Mouse (Mus musculus): ENCODE measurements around the gene Tyr. TPM values are rescaled to one million over a fixed set of nuclear protein-coding genes. Genes with fewer than 3 reads are reported as not detected.
"Not testable (repeated sequence)": the region's sequence is repeated elsewhere in the genome, so short reads cannot be mapped to it uniquely, and the experiment has no call there.

The Tyr gene
- 0.02 and 0.03 TPM in 2 replicates for polyA plus RNA-seq (2015; fragmentation: Nextera tagmentation; extraction: Ambion mirVana)

DNA sequence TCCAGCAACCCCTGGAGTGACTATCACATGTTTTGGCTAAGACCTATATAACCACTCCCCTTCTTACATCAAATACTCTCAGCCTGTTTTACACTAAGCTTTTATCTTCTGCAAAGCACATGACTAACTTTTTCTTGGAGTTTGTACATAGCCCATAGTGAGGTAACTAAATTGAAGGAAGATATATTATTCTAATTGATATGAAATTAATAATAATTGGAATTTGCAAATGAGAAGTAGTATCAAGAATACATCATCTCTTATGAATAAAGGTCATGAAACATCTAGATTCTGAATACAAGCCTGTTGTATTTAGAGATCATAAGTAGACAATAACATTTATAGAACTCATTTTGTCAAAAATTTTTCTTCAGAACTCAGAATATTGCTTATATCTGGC is at the start of gene Tyr:
Tyr (minus strand) TSS at position 101 of the 400 bp plus-strand sequence.
- no peaks in the 10 kb centered on the region for H3K9me3 ChIP-seq (replicated peaks)
- H3K4me3 ChIP-seq (replicated peaks) = no peak within 1 kb of the TSS
- H3K27me3 ChIP-seq = no peaks in the 10 kb centered on the region
- DNase-seq (no peak), ATAC-seq (ENCODE audit: low read depth) (no peak)
- no peak within 1 kb of the TSS for H3K9ac ChIP-seq
- no peaks in the 10 kb centered on the region for H3K4me1 ChIP-seq (replicated peaks)
- H3K4me2 ChIP-seq = no peak within 1 kb of the TSS
- no peak within 1 kb of the TSS for H3K27ac ChIP-seq
- no peaks in the 10 kb centered on the region for H3K36me3 ChIP-seq

DNA sequence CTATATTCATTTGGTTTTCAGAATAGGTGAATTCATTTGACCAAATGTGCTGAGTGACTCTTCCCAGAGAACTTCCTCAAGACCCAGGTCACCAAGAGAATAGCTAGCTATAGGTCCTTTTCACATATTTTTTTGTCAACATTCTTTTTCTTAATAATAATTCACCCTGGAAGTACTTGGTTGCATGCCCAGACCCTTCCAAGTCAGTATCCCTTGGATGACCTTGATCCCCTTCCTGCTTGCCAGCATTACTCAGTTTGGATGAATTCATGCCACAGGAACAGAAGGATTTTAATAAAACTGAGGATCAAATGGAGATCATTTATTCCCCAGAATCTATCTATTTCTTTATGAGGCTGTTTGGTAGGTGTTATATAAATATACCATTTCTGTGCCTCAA is 45.7 kb upstream of the Tyr start:
- Histone ChIP-seq H3K9me3 (replicated peaks) (no peaks in the 10 kb centered on the region), H3K4me2 (no peak overlapping the region), H3K27ac (no peak overlapping the region), H3K27me3 (no peaks in the 10 kb centered on the region), H3K4me1 (replicated peaks) (no peaks in the 10 kb centered on the region), H3K36me3 (no peaks in the 10 kb centered on the region), H3K4me3 (replicated peaks) (no peak overlapping the region), H3K9ac (no peak overlapping the region)
- no peak for DNase-seq
- ATAC-seq (ENCODE audit: low read depth) = no peak

DNA sequence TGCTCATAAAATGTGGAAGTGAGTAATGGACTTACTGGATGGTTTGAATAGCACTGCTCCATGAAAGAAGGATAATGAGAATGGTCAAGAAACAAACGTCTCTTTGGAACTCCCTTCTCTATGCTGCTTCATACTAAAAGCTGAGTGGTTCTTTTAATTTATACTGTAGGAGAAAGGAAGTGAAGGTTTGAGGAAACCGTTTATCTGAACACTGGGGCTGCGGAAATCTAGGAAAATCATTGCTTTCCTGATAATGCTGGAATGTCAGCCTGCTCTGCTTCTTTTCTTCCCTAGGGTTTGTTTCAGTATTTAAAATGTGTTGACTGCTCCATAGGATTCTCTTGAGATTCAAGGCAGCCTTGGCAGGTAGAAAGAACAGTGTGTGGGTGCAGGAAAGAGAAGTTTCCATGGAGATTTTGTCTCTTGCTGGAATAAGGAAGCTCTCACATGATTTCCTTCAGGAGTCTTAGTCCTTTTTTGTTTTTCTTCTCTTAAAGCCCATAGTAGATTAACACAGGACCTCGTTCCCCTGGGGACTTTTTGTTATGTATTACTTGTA is 891 bp upstream of the Tyr start:
- WGBS (ENCODE audit: insufficient replicate concordance) = 12% methylated on average over 4 of the region's 4 CpGs
- Histone ChIP-seq H3K4me3 (replicated peaks) (no peak overlapping the region), H3K9ac (no peak overlapping the region), H3K36me3 (no peaks in the 10 kb centered on the region), H3K4me2 (no peak overlapping the region), H3K9me3 (replicated peaks) (no peaks in the 10 kb centered on the region), H3K27me3 (no peaks in the 10 kb centered on the region), H3K4me1 (replicated peaks) (no peaks in the 10 kb centered on the region), H3K27ac (no peak overlapping the region)
- no peak for DNase-seq
- no peak for ATAC-seq (ENCODE audit: low read depth)

DNA sequence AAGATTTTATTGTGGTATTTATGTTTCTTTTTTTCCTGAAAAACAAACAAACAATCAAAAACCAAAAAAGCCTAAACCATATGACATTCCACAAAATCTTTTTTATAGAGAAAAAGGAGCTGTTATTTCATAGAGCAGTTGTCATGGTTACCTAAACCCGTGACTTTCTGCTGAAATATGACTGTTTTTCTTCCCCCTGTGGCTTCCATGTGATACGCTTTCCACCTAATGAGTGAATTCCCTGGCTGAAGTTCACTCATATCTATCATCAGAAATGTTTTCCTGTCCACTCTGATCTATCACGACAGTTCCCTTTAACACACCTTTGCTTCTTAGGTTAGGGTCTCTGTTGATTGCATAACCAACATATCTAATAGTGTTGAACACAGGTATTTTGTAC is 5.3 kb downstream of the Tyr start:
- Histone ChIP-seq H3K36me3 (no peaks in the 10 kb centered on the region), H3K4me3 (replicated peaks) (no peak overlapping the region), H3K27me3 (no peaks in the 10 kb centered on the region), H3K9ac (no peak overlapping the region), H3K4me1 (replicated peaks) (no peaks in the 10 kb centered on the region), H3K4me2 (no peak overlapping the region), H3K9me3 (replicated peaks) (no peaks in the 10 kb centered on the region), H3K27ac (no peak overlapping the region)
- 51% methylated on average over 3 of the region's 3 CpGs for whole genome bisulfite sequencing (ENCODE audit: insufficient replicate concordance)
- ATAC-seq (ENCODE audit: low read depth) = no peak
- DNase-seq = no peak

DNA sequence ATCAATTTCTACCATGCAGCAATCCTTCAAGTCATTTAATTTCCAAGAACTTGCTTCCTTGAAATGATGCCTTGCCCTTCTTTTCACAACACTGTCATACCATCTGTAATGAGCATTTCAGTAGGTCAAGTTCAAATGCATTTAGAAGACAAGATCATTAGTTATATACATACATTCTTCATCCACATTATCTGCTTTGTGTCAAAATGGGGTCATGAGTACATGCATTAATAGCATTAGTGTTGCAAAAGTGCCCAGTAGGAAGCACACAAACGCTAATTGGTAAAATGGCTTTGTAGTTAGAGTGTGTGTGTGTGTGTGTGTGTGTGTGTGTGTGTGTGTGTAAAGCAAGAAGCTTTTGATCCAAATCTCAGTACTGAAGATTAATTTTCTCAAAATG is 80.0 kb downstream of the Tyr start:
- DNase-seq (no peak), ATAC-seq (ENCODE audit: low read depth) (no peak)
- no peaks in the 10 kb centered on the region for H3K4me1 ChIP-seq (replicated peaks)
- no peak overlapping the region for H3K9ac ChIP-seq
- no peak overlapping the region for H3K27ac ChIP-seq
- no peaks in the 10 kb centered on the region for H3K36me3 ChIP-seq
- H3K9me3 ChIP-seq (replicated peaks) = no peaks in the 10 kb centered on the region
- H3K4me2 ChIP-seq = no peak overlapping the region
- no peaks in the 10 kb centered on the region for H3K27me3 ChIP-seq
- no peak overlapping the region for H3K4me3 ChIP-seq (replicated peaks)
- 40% methylated on average over 1 of the region's 1 CpGs for WGBS (ENCODE audit: insufficient replicate concordance)

DNA sequence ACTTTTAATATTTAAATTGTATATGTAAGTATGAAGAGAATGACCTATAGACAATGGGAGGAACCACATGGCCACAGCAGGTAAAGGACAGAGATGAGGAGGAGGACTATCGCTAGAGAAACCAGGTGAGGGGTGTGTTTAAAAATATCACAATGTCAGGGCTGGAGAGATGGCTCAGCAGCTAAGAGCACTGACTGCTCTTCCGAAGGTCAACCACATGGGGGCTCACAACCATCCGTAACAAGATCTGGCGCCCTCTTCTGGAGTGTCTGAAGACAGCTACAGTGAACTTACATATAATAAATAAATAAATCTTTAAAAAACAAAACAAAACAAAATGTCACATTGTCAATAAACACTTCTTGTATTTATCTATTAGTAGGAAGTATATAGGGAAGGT is 81.9 kb downstream of the Tyr start:
- H3K9me3 ChIP-seq (replicated peaks); H3K27me3 ChIP-seq; H3K4me3 ChIP-seq (replicated peaks); H3K36me3 ChIP-seq; H3K4me1 ChIP-seq (replicated peaks); H3K9ac ChIP-seq; ATAC-seq (ENCODE audit: low read depth); H3K4me2 ChIP-seq; DNase-seq; H3K27ac ChIP-seq: not testable (repeated sequence)
- WGBS (ENCODE audit: insufficient replicate concordance) = 7% methylated on average over 4 of the region's 4 CpGs

DNA sequence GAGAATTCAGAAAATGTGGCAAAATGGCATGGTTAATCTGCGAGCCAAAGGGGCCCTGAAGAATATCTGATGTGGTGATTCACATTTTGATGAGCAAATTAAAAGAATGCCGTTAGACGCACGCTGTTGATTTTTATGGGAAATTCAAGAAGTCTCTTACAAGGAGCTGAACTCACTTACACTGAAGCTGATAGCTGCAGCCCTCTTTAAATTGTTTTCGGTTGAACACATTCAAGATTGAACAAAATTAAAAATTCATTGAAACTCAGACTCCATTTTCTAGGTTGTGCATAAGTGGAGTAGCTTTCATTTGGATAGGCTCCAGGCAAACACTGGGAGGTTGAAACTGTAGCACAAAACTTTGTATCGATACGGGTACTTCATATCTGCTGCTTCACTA is 96.3 kb downstream of the Tyr start:
- H3K36me3 ChIP-seq = no peaks in the 10 kb centered on the region
- no peak overlapping the region for H3K27ac ChIP-seq
- ATAC-seq (ENCODE audit: low read depth) (no peak), DNase-seq (no peak)
- H3K9me3 ChIP-seq (replicated peaks) = no peaks in the 10 kb centered on the region
- no peak overlapping the region for H3K9ac ChIP-seq
- H3K27me3 ChIP-seq = no peaks in the 10 kb centered on the region
- H3K4me2 ChIP-seq = no peak overlapping the region
- no peaks in the 10 kb centered on the region for H3K4me1 ChIP-seq (replicated peaks)
- WGBS (ENCODE audit: insufficient replicate concordance) = 66% methylated on average over 7 of the region's 7 CpGs
- no peak overlapping the region for H3K4me3 ChIP-seq (replicated peaks)

DNA sequence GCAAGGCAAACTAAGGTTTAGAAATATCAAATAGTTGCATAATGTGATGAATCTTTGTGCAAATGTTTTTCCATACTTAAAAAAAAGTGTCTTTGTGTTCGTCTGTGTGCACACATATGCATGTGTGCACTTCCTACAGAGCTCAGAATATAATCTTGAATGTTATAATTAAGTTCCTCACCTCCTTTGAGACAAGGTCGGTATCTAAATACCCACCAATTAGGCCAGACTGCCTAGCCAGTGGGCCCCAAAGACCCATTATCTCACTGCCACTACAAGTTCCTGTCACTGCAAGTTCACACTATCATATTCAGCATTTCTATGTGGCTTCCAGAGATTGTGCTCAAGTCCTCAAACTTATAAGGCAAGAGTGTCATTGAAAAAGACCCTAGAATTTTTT is 118.4 kb downstream of the Tyr start:
- Histone ChIP-seq H3K4me2 (no peak overlapping the region), H3K27ac (no peak overlapping the region), H3K9me3 (replicated peaks) (no peaks in the 10 kb centered on the region), H3K9ac (no peak overlapping the region), H3K4me3 (replicated peaks) (no peak overlapping the region), H3K27me3 (no peaks in the 10 kb centered on the region), H3K36me3 (no peaks in the 10 kb centered on the region), H3K4me1 (replicated peaks) (no peaks in the 10 kb centered on the region)
- ATAC-seq (ENCODE audit: low read depth) (no peak), DNase-seq (no peak)
- WGBS (ENCODE audit: insufficient replicate concordance) = 22% methylated on average over 2 of the region's 2 CpGs

Other genes with a start within 250 kb of the Tyr start
- gene Nox4, start 247.4 kb downstream of the Tyr start, polyA plus RNA-seq (2015; fragmentation: Nextera tagmentation; extraction: Ambion mirVana) = 0.16 and 0.36 TPM in 2 replicates
- gene Grm5, start 90.7 kb upstream of the Tyr start, polyA plus RNA-seq (2015; fragmentation: Nextera tagmentation; extraction: Ambion mirVana) = 0.07 TPM in 1 of 2 replicates, not detected in the other